Mouse (Mus musculus): ENCODE results near the gene Kcnip2.
"Not testable (repeated sequence)": the region's sequence is repeated elsewhere in the genome, so short reads cannot be mapped to it uniquely, and the experiment has no call there.

Kcnip2 gene

GRCm38 (mm10) chr19:45811028-45811674, 4.7 kb downstream of the Kcnip2 start:
- DNase-seq: no peak

DNA sequence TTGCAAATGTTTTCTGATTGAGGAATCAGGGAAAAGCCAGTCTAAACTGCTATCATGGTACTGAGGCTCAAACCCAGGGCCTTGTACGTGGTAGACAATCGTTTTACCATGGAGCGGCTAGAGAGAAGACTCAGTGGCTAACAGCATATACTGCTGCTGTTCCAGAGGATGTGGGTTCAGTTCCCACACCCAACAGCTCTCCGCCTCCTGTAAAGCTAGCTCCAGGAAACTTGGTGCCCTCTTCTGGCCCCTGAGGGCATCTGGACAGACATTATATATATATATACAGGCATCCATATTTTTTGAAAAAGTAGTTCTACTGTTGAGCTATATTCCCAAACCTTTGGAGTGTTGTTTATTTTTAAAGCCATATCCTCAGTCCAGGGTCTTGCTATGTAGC, 8.1 kb downstream of the Kcnip2 start:
- no peak for DNase-seq

GRCm38 (mm10) chr19:45805817-45806216, 10.0 kb downstream of the Kcnip2 start:
- DNase-seq: not testable (repeated sequence)

DNA sequence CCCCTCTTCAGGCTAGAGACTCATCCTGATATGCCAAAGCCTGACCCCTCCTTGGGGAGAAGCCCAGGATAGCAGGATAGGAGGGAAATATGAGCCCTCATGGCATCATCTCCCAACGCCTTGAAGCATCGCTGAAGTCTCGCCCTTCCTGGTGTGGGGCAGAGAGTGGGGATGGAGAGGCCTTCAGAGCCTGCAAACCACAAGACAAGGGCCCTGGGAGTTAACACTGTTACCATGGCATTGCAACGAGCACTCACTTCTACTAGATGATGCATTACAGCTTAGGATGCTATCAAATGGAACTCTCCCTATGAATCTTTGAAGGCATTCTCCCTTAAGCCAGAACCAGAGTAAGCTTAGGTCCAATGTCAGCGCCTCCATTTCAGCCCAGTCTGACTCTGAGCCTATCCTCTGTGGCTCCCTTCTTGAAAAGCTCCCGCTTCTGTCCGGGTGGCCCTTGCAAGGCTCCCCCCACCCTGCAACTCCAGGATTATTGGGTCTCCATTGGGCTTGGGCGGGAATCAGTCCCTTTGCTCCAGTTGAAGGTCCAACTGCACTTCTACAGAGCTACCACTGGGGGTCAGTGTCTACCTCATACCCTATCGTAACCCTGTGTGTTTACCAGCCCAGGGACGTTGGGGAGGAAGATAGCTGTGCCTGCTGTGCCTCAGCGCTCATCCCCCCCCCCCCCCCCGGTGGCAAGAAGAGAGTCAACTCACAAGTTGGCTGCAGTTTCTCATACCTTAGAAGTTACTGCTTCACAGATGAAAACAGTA, 11.1 kb downstream of the Kcnip2 start:
- DNase-seq: no peak

GRCm38 (mm10) chr19:45803408-45803807, 12.5 kb downstream of the Kcnip2 start:
- DNase-seq: no peak

- no peak for DNase-seq
Measured at GRCm38 (mm10) chr19:45802702-45803101, 13.2 kb downstream of the Kcnip2 start.

GRCm38 (mm10) chr19:45796879-45797278, 19.0 kb downstream of the Kcnip2 start:
- no peak for DNase-seq

DNA sequence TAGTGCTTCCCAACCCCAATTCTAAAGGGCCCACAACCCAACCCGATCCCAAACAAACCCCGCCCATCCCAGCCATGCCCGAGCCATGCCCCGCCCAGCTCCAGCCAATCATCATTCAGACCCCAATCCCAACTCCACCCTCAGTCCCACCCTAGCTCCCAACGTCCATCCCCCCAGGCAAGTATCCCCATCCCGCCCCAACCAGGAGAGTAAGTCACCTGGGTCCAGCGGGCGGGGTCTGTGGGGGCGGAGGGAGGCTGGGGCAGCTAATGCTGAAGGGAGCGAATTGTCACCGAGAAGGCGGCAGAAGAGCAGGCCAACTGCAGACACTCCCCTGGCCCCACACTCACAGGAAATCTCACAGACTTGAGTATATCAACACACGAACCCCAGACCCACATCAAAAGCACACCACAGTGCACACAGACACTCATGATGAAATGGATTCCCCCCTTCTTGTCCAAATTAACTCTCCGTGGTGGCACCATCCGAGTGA, 19.8 kb downstream of the Kcnip2 start:
- DNase-seq: no peak

GRCm38 (mm10) chr19:45795406-45795944, 20.4 kb downstream of the Kcnip2 start:
- DNase-seq: no peak

DNA sequence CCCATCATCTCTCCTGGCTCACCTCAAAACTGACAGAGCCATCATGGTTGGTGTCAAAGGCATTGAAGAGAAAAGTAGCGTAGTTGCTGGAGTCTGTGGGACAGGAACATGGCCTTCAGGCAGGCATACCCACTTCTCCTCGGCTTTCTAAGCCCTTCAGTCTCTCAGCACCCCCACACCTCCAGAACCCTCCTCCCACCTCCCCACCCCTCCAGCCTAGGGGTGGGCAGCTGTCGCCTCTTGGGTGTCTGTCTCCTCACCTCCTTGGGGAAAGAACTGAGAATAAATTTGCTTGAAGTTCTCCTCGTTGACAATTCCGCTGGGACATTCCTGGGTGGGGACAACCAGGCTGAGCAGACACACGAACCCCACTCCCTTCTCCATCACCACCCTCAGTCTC, 21.1 kb downstream of the Kcnip2 start:
- no peak for DNase-seq

DNA sequence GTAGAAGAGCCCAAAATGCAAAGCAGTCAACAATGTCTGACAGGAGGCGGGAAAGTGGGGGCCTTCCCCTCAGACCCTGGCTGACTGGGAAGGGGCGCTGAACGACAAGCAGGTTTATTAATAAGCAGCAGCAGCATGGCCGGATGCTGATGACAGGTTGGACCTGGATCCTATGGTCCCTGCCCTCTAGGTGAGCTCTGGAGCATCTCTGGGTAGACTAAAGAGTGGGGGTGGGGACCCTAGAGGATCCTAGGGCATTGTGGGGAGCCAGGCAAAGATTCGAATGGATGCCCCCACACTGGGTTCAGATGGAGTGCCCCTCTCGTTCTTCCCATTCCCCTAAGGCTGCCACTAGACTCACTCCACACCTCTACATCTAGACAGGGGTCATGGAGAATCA, 23.5 kb downstream of the Kcnip2 start:
- DNase-seq: no peak

DNA sequence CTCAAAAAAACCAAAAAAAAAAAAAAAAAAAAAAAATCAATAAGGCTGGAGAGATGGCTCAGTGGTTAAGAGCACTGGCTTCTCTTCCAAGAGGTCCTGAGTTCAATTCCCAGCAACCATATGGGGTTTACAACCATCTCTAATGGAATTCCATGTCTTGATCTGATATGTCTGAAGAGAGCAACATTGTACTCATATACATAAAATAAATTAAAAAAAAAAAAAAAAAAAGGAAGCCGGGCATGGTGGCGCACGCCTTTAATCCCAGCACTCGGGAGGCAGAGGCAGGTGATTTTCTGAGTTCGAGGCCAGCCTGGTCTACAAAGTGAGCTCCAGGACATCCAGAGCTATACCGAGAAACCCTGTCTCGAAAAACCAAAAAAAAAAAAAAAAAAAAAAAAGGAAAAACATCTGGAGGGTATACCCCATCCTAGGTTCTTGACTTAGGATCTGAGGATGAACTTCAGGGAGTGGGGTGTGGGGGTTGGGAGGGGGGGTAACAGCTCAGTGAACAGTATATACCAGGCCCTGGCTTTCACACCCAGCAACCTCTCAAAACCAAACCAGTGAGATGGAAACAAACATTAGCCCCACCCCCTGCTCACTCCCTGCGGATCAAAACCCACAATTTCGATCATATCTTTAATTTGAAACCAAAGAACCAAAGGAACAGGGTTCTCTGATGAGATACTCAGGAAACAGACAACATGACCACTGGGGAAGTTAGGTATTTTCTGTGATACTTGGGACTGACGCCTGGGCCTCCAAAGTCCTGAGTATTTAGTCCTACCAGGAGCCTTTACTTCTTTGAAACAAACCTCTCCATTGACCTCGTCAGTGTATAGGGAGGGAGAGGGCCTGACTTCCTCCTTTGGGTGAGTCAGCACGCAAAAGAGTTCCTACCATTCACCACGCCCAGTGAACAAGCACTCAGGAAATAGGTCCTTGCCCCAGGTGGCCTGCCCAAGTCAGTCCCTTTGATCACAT, 25.7 kb downstream of the Kcnip2 start:
- DNase-seq: peak; percentile 21 to 25

GRCm38 (mm10) chr19:45789365-45789764, 26.5 kb downstream of the Kcnip2 start:
- no peak for DNase-seq

- DNase-seq: no peak
Measured at GRCm38 (mm10) chr19:45788337-45788736, 27.5 kb downstream of the Kcnip2 start.

GRCm38 (mm10) chr19:45787450-45787849, 28.4 kb downstream of the Kcnip2 start:
- no peak for DNase-seq

GRCm38 (mm10) chr19:45785470-45785869, 30.4 kb downstream of the Kcnip2 start:
- no peak for DNase-seq

GRCm38 (mm10) chr19:45783933-45784576, 31.8 kb downstream of the Kcnip2 start:
- DNase-seq: no peak

DNA sequence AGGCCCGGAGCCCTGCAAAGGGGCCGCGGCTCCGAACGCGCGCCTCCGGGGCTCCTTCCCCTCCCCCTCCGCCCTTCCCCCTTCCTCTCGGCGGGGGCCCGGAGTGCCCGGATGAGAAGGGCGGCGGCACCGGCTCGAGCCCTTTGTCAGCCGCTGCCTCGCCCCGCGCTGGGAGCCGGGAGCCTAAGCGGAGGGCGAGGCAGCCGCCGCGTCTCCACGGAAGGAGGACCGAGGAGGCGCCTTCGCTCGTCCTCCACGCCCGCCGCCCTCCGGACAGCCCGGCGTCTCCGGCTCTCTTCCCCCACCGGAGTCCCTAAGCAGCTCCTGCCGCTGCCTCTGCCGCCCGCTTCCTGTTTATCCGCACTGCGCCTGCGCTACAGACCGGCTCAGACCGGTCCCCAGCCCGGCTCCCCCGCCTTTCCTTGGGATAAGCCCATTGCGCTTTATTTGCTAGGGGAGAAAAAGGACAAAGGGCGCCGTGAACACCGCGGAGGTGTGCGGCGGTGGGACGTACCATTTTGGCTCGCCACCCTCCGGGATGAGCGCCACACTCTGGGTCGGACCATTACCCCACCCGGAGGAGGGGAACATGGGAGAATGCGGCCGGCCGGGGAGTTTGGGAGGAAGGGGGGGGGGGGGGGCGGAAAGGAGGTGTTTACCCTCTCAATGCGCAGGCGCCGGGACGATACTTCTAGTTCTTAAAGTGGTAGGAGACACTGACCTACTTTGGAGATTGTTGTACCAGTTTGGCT, 32.5 kb downstream of the Kcnip2 start, which contains the start of gene Mgea5:
Gene Mgea5 (minus strand): TSS at position 657 of the 752 bp plus-strand sequence.
- DNase-seq: peak; percentile 93 to 98

DNA sequence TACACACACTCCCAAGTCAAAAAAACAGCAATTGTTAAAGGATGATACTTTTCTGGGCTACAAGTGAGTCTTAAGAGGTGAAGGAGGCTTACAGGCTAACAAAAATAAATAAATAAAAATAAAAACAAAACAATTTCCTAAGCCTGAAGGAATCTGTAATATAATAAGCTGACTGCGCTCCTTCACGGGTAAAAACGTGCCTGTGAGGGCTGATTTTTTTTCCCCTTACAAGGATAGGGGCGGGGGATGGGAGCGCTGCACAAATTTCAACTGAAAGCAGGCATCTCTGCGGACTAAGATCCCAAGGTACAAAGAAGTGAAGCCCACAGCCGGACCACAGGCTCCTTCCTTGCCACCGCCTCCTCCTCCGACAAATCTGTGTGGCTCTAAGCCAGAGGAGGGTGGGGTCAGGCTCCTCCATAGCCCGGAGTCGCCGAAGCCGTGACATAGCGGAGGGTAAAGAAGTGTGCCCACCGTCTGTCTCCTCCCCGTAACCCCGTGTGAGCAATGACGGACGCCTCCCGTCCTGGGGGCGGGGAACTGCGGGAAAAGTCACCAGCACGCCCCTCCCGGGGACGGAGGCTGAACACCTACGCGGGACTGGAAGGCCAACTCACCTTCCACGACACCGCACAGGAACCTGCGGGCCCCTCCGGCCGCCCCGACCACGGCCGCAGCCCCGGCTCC, 33.4 kb downstream of the Kcnip2 start:
- DNase-seq: peak; percentile 52 to 55

DNA sequence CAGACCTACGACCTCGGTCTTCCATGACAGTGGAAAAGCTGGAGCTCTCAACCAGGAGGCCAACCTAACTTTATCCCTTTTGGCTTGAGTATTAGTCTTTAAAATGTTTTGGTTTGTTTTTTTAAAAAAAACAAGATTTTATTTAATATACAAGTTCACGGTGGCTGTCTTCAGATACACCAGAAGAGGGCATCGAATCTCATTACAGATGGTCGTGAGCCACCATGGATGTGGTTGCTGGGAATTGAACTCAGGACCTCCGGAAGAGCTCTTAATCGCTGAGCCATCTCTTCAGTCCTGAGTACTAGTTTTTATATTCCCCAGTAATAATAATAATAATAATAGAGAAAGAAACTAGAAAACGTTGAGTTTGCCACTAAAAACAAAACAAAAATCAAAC, 34.2 kb downstream of the Kcnip2 start:
- no peak for DNase-seq
